Mouse (Mus musculus) layer of hippocampus, postnatal 14 days (tissue): ENCODE data around the gene Chn2. TPM values are rescaled to one million over a fixed set of nuclear protein-coding genes. Genes with fewer than 3 reads are reported as not detected.

Experiments used
- DNase-seq, 2 experiments: peaks; one replicate each; pipeline ENCODE4 v3.0.0; 2021 to 2022; ENCODE audit warnings: low spot score in 2 of 2, mixed read lengths in 1 of 2
- total RNA-seq, 2 experiments: library from RNA; stranded (reverse); gene quantifications; 2 replicates each; pipeline ENCODE4 v1.2.3; 2021

Gene Chn2
- total RNA-seq, 2 experiments from 2014 or later = 28.5 to 33.4 TPM

GRCm38 (mm10) chr6:54273379-54273730, 234.0 kb downstream of the Chn2 start:
- no peak for DNase-seq

DNA sequence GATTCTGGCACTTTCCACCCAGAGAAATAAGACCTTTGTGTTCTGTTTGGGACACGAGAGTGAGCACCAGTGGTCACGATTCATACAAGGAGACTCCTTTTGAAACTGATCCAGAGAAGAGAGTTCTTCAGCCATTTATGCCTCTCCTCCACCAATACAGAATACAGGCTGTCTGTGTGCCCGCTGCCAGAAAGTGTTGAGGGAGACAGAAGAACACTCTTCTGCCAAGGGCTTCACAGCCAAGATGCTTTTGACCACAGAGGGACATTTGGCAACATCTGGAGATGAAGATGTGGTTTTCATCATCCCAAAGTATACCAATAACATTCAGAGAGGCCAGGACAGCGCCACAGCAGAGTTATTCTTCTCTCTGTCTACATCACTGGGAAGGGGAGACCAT, 237.9 kb downstream of the Chn2 start:
- peak in 1 of 2 experiments; percentile 32 for DNase-seq

GRCm38 (mm10) chr6:54277828-54278227, 238.5 kb downstream of the Chn2 start:
- no peak for DNase-seq

DNA sequence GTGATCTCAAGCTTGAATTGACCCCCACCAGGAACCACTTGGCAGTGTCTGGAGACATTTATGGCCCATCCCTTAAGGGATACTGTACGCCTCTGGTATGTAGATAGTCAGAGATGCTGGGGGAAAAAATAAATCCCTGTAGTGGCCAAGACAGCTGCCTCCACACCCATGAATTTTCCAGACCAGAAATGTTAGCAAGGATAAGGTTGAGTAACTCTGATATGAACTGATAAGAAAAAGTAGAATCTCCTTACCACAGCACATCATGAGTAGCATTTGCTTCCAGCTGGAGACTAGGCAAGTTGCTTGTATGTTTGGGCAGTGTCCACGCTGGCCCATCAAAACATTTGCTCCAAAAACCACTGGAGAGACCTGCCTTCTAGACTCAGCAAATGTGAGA, 239.3 kb downstream of the Chn2 start:
- DNase-seq = no peak

DNA sequence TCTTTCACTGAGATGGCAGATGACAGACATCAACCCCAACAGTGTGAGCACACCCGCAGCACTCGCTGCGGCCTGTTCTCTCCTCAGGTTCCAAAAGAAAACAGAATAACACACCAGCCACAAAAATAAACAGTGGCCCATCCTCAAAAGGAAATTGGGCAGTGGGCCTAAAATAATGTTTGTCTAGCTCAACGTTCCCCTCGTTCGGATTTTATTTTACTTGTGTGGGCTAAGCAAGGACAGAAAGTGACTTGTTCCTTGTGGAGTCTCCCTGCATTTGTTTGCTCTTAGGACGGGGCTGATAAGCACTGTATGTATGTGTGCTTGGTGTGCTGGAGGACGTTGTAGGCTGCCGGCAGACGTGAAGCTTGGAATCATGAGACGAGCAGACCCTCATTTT, 240.0 kb downstream of the Chn2 start:
- no peak for DNase-seq

DNA sequence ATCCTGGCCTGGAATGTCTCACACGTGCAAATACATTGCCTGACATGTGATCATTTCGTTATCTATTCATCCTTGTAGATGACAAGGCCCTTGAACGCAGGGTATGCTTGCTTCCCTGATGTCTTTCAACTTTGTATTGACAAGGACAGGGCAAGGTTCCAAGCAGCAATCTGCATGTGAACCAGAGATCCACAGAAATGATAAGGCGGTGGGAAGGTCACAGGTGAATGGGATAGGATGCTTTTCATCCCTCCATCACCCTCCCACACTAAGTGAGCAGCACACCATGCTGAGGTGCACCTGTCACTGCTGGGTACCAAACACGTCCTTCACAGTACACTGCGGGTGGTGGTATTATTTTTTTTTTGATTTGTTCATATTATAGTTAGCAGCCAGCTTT, 240.9 kb downstream of the Chn2 start:
- DNase-seq = no peak

DNA sequence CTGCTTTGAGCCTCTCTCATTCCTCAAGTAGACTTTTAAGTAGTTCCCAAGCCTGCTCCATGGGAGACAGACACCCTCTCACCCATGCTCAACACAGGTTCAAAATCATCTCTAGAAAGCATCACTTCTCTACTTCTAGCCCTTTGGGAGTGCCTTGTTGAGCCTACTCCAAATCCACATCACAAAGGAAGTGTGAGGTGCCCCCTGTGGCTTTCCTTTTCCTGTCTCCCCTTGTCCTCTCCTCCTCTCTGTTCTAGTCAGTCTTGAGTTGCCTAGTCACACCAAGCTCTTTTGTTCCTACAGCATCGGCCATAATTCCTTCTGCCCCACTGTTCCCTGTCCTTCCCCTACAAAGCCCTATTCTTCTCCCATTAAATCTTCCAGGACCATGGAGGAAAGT, 243.9 kb downstream of the Chn2 start:
- DNase-seq = no peak

DNA sequence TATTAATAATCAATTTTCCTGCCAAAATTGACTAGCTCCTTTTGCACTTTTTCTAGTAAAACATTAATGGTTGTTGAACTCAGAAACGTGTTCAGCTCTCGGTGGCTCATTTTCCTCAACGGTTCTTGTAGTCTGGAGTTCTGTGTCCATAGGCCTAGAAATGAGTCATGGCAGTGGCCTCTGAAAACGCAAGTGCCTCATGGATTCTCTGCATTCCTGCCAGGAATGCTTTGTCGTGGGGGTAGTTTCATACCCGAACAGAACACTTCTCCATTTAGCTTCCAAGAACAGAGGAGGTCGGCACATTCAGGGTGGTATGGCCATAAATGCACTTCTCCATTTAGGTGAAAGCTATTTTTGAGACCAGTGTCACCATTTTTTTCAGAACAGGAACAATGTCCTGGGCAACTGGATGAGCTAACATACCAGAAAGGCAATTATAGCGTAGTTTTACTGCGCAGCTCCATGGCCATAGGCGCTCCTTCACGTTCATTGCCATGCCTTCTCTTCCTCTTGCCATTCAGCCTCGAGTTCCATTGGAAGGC, 244.9 kb downstream of the Chn2 start:
- DNase-seq = no peak

DNA sequence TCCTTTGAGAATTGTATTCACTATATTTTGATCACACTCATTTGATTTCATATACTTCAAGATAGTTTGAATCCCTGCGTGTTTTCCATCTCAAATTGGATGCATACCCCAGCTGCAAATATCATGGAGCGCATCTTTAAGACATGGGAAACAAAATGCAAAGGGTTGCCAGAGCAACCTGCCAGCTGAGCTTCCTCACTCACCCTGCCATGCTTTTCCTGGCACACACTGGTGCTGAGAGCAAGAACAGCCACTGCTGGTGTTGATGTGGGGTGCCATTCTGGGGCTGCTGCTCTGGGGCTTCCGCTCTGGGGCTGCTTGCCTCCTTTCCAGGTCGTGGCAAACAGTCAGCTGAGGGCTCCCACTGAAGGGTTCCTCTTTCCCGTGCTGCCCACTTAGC, 247.5 kb downstream of the Chn2 start:
- no peak for DNase-seq

DNA sequence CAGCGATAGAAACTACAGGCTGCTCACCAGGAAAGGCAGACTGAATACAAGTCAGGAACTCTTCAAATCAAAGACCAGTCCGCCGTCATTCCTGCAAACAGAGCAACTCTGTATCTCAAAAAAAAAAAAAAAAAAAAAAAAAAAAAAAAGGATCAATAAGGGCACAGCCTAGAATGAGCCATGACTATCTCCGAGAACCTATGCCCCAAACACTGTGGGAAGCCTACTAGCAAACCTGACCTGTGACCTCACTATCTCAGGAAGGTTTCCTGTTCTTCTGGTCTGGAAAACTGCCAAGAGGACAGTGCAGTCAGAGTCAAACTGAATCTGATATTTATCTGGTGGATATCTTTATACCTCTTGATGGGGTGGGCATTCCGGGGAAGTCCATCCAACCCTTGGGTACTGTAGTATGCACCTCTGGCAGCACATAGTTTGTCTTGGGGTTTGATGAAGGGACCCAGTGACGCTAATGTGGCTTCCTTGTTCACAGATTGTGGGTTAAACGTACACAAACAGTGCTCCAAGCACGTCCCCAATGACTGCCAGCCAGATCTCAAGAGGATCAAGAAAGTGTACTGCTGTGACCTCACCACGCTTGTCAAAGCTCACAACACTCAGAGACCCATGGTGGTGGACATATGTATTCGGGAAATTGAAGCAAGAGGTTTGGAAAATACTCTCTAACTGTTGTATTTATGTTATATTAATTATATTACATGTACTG, 250.6 kb downstream of the Chn2 start:
- DNase-seq = no peak

- DNase-seq = no peak
These were observed 257.9 kb downstream of the Chn2 start for GRCm38 (mm10) chr6:54297231-54297630.

DNA sequence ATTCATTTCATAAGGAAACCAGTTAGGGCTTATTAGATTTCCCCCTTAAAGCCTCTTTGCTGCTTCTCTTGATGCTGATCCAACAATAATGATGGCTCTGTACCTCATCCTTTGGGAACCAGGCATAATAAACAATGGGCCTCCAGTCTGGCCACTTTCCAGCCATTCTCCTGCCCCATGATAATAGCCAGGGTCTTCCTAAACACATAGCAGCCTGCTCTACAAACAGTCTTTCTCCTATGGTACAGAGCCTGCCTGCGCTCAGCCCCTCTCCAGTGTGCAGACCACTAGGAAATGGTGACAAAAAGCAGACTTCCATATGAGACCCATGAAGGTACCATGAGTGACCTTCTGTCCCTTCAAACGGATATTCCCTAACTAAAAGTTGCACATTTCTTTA, 260.1 kb downstream of the Chn2 start:
- DNase-seq = no peak

DNA sequence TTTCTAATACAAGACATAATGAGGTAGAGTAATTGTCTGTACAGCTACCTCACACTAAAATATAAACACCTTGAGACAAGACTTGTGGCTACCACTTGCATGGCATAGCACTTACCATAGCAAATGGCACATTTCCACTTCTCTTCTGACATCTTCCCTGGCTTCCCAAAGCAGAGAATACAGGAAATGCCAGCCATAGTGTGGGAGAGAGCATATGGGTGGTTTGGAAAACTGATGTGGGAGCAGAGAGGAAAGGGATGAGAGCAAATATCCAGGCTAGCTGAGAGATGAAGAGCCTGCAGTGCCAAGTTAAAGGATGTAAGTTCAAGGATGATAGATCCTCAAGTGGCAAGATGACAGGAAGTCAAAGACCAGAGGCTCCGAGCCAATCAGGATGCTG, 266.4 kb downstream of the Chn2 start:
- no peak for DNase-seq

- peak in 1 of 2 experiments; percentile 22 for DNase-seq
These were observed 273.7 kb downstream of the Chn2 start for GRCm38 (mm10) chr6:54313071-54313470.

- DNase-seq = no peak
These were observed 279.3 kb downstream of the Chn2 start for GRCm38 (mm10) chr6:54318618-54319017.

GRCm38 (mm10) chr6:54319198-54319597, 279.8 kb downstream of the Chn2 start:
- no peak for DNase-seq

- no peak for DNase-seq
These were observed 280.9 kb downstream of the Chn2 start for GRCm38 (mm10) chr6:54320236-54320635.

DNA sequence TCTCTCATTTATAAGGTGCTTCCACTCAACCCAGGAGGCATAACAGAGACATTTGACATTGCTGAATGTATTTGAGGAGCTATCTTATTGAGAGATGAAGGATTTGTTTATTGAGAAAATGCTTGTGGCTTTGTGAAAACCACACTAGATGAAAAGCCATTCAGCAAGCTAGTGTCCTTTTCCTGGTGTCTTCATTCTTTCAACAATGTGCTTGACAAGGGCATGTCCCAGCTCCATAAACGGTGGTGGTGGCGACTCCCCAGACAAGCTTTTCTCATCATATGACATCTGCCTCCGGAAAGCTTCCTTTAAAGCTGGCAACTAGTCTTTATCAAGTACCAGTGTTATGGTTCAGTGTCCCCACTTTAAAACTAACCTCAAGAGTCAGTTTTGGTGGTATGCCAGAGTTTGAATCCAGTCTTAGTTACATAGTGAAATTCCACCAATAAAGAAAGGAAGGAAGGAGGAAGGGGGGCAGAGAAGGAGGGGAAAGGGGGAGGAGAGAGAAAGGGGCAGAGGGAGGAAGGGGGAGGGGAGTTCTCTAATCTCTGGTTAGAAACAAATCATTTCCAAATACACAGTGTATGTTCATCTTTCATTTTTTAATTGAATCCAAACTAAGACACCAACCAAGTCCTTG, 286.0 kb downstream of the Chn2 start, which contains the start of gene Prr15:
TSS of gene Prr15 (plus strand) at position 590 of the 640 bp plus-strand sequence.
- no peak for DNase-seq

- DNase-seq = peak; percentile 29 to 52
These were observed 287.6 kb downstream of the Chn2 start for GRCm38 (mm10) chr6:54326671-54327625.

DNA sequence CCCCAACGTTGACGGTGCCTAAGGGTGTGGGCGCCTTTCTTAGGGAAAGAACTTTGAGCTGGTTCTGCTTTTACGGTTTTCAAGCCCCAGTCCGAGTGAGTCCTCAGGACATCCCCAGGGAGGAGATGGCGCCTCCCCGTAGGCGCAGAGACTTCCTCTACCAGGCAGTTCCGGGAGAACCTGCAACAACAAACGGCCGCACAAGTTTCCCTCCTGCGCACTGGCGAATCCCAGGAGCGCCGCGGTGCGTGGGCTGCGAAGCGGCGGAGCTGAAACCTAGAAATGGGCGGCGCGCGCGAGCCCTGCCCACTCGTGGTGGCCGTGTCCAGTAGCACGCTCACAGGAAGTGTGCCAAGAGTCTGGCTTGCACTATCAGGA, 288.3 kb downstream of the Chn2 start:
- peak in 1 of 2 experiments; percentile 15 for DNase-seq

DNA sequence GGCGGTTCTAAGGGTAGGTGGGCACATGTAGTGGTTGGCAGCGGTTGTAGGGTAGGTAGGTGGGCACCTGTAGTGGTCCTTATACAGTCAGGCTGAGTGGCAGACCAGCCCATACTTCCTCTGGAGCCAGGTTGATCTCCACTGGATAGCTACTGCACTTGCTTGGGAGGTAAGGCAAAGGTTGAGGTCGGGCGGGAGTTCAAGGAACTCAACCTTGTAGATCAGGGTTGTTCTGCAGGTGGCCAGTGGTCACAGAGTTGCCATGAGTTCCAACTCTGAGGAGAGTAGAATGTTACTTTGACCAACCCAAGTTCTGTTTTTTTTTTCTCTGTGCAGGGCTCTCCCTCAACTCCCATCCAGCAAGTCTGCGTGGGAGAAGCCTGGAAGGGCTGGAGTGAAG, 289.4 kb downstream of the Chn2 start:
- DNase-seq = no peak

GRCm38 (mm10) chr6:54329598-54329997, 290.2 kb downstream of the Chn2 start:
- DNase-seq = no peak
